Mouse (Mus musculus): ENCODE results near the gene Pip5kl1. TPM values are rescaled to one million over a fixed set of nuclear protein-coding genes. Genes with fewer than 3 reads are reported as not detected.

Pip5kl1 gene
- total RNA-seq, 2 experiments from 2014 or later: 6.4 to 7.1 TPM

- DNase-seq (ENCODE audit: low spot score in 2 of 2): peak; percentile 85 to 86
These were observed 8.5 kb downstream of the Pip5kl1 start for GRCm38 (mm10) chr2:32582830-32583799.

- no peak for DNase-seq (ENCODE audit: low spot score in 2 of 2)
These were observed 10.6 kb downstream of the Pip5kl1 start for GRCm38 (mm10) chr2:32585149-32585714.

- DNase-seq (ENCODE audit: low spot score in 2 of 2): peak; percentile 88 to 93
These were observed 12.3 kb downstream of the Pip5kl1 start, which contains the start of gene St6galnac4 for GRCm38 (mm10) chr2:32586871-32587351. Gene St6galnac4 (plus strand): TSS chr2:32587095.

- no peak for DNase-seq (ENCODE audit: low spot score in 2 of 2)
These were observed 13.2 kb downstream of the Pip5kl1 start for GRCm38 (mm10) chr2:32587731-32588321.

DNA sequence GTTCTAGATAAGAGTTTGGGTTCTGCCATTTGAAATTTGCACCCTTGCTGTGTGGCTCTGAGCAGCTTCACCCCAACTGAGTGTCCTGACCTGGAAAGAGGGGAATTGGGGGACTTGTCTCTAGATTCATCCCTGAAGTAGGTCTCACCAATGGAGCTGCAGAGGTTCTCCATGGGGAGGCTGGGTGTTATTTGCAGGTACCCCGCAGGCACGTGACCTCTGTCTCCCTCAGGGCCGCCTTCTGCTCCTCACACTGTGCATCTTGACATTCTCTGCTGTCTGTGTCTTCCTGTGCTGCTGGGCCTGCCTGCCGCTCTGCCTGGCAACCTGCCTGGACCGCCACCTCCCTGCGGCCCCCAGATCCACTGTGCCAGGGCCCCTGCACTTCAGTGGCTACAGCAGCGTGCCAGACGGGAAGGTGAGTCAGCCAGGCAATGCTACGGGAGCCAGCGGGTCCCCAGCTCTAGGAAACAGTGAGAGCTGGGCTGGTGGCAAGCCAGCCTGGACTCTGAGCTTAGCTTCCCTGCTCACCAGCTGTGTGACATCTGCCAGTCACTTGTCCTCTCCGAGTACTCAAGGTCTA lies 14.7 kb downstream of the Pip5kl1 start:
- DNase-seq (ENCODE audit: low spot score in 2 of 2): peak in 1 of 2 experiments; percentile 45

- no peak for DNase-seq (ENCODE audit: low spot score in 2 of 2)
These were observed 15.6 kb downstream of the Pip5kl1 start for GRCm38 (mm10) chr2:32590224-32590623.

GRCm38 (mm10) chr2:32591249-32591648 lies 16.7 kb downstream of the Pip5kl1 start:
- no peak for DNase-seq (ENCODE audit: low spot score in 2 of 2)

GRCm38 (mm10) chr2:32596725-32597124 lies 22.1 kb downstream of the Pip5kl1 start:
- no peak for DNase-seq (ENCODE audit: low spot score in 2 of 2)

DNA sequence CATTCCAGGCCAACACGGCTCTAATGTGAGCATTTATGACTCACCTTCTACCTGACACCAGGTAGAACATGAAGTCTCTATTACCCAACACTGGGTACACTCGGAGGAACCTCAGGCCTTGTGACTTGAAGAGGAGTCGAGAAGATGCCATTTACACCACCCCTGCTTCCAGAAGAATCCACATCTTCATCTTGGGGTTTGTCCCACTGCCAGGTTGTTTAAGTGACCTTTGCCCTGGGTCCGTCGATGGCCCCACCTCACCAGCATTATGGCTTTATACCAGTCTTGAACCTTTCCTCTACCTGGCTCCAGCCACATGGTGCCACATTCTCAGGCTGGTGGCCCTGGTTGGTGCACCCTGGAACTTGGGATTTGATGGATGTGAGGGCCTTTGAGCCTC lies 22.7 kb downstream of the Pip5kl1 start:
- no peak for DNase-seq (ENCODE audit: low spot score in 2 of 2)

DNA sequence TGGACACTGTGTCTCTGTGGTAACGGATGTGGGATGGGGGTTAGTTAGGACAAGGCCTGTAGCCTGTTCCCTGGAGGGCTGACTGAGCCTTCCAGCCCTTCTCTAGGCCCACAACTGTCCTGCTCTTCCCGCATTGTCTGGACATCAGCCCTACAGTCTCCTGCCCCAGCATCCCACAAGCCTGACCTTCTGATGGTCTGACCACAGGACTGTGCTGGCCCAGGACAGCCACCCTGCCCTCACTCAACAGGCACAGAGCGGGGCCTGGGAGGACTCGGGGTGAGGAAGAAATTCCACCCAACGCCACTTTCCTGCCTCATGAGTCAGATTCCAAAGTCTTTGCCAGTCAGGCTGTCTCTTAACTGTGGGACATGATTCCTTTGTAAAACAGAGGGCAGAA lies 23.1 kb downstream of the Pip5kl1 start:
- DNase-seq (ENCODE audit: low spot score in 2 of 2): no peak

GRCm38 (mm10) chr2:32598506-32598905 lies 23.9 kb downstream of the Pip5kl1 start:
- no peak for DNase-seq (ENCODE audit: low spot score in 2 of 2)

- no peak for DNase-seq (ENCODE audit: low spot score in 2 of 2)
These were observed 24.8 kb downstream of the Pip5kl1 start, which contains the start of gene St6galnac6 for GRCm38 (mm10) chr2:32599409-32599808. Gene St6galnac6 (plus strand): TSS chr2:32599709.

GRCm38 (mm10) chr2:32601417-32602065 lies 26.9 kb downstream of the Pip5kl1 start:
- no peak for DNase-seq (ENCODE audit: low spot score in 2 of 2)

DNA sequence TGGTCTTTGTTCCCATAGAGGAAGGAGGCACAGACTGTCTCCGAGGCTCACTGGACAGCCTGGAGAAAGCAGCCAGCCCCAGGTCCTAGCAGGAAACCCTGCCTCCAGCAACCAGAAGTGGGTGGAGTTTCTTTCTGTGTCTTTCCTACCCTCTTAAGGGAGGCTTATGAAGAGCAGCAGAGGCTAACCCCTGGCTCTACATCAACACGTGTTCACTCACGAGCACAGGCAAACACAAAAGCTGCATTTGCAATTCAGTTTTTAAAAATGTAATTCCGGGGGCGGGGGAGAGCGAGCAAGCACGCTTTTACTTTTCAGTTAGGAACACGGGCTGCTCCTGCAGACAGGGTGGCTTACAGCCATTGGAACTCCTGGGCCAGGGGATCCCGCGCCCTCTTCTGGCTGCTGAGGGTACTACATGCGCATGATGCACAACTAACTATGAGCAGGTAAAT lies 28.0 kb downstream of the Pip5kl1 start:
- DNase-seq (ENCODE audit: low spot score in 2 of 2): peak; percentile 94

- no peak for DNase-seq (ENCODE audit: low spot score in 2 of 2)
These were observed 30.0 kb downstream of the Pip5kl1 start for GRCm38 (mm10) chr2:32604631-32605030.

GRCm38 (mm10) chr2:32606161-32607142 lies 31.9 kb downstream of the Pip5kl1 start:
- DNase-seq (ENCODE audit: low spot score in 2 of 2): peak; percentile 77 to 86

GRCm38 (mm10) chr2:32607262-32607947 lies 32.8 kb downstream of the Pip5kl1 start:
- DNase-seq (ENCODE audit: low spot score in 2 of 2): peak in 1 of 2 experiments; percentile 41

GRCm38 (mm10) chr2:32608141-32608777 lies 33.7 kb downstream of the Pip5kl1 start:
- DNase-seq (ENCODE audit: low spot score in 2 of 2): peak; percentile 50 to 59
